Mouse (Mus musculus) gastrocnemius, adult 8-10 months (tissue): ENCODE measurements around the gene Tubgcp2. TPM values are rescaled to one million over a fixed set of nuclear protein-coding genes. Genes with fewer than 3 reads are reported as not detected.
A peak's percentile ranks its signal among the peaks of the same experiment; 100 is the strongest.

Experiments used
- DNase-seq, 2 experiments: peaks; one replicate each; pipeline ENCODE4 v3.0.0; 2022; ENCODE audit warnings: low spot score in 2 of 2
- total RNA-seq, 4 experiments: library from RNA; stranded (reverse); gene quantifications; 2 replicates each; pipeline ENCODE4 v1.2.4; 2022

Gene Tubgcp2
- total RNA-seq, result 10 to 100 TPM; 19.9 to 22.3 (median 20.9) TPM

DNA sequence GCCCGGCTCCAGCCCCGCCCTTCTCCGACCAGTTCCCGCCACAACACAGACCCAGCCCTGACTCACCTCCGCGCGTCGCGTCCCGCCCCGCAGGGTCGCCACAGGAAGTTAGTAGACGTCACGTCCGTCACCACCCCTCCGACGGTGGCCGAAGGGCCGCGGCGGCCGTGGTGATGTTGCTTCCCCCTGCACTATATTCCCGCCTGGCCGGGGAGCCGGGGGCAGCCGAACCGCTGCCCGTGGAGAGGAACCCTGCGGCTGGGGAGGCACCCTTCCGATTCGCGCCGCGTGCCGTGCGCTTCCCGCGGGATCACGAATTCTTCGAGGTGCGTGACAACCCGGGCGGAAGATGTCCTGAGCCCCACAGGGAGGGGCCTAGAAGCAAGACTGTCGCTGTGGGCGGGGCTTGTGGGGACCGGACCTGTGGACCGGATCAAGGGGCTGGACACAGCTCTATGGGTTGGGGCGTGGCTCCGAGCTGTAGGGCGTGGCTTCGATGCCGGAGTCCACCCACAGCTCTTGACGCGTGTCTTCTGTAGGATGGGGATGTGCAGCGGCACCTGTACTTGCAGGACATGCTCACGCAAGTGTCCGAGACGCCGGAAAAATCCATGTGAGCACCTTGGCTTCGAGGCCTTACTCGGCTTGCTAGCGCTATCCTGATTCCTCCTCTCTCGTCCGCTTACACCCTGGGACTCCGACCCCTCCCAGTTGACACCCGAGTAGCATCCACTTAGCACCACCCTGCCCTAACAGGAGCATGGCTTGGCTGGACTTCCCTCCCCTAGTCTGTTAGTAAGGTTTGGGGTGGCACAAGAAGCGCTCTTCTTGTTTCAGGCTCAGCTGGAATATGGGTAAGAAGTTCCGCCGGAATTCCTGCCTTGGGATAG lies at the start of gene Tubgcp2, which contains the start of gene Zfp511:
Tubgcp2 (minus strand) TSS at position 389 of the 890 bp plus-strand sequence.
Zfp511 (plus strand) TSS at position 111 of the 890 bp plus-strand sequence.
- peak; percentile 90 to 94 for DNase-seq

DNA sequence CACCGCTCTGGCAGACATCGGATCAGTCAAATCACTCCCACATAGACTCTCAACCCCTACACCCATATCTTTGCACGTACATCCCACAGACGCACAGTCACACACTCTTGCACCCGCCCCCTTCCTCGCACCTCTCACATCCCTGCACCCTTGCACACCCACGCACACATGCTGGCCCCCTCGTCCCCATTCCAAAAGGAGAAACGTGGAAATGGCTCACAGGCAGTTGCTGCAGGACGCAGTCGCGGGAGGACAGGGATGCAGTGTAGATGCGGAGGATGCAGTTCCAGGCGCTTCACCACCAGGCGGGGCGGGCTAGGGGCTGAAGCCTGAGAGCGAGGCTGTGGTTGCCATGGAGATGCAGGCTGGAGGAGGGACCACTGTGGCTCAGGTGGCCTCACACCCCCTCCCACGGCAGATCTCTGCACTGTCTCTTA lies 45.8 kb upstream of the Tubgcp2 start, which contains the start of gene Caly:
Caly (minus strand) TSS at position 307 of the 437 bp plus-strand sequence.
- DNase-seq, result no peak

DNA sequence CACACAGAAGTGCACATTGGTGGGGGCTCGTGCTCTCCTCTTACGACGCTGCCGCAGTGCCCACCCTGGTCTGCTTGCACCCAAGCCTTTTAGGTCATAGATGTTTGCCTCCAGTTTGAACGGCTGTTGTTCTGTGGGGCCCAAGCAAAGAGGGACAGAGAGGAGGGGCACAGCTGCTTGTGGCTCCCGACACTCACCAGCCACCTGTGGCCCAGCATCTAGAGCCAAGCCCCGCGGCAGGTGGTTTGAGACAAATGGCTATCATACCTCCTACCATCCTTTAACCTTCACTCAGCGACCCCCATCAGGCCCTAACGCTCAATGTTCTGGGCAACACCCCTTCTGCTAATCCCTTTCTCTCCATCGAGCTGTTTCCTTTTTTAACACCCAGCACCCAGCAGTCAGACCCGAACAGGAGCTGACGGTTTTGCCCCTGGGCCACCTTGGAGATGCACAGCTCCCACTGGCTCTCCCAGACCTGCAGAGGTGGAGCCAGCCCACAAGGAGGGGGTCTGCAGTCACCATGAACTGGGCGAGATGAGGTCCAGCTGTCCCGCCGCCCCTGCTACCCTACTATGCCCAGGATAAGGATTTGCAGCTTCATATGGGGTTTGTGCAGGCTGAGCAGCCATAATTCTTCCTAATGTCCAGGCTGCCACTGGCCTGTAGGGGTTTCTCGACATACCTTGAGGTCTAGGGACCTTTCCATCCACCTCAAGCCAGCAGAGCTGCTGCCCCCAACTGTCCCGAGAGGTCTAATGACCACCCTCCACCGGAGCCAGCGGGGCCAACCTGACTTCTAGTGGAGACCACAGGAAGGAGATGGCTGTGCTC lies 45.2 kb upstream of the Tubgcp2 start:
- DNase-seq, result no peak

DNA sequence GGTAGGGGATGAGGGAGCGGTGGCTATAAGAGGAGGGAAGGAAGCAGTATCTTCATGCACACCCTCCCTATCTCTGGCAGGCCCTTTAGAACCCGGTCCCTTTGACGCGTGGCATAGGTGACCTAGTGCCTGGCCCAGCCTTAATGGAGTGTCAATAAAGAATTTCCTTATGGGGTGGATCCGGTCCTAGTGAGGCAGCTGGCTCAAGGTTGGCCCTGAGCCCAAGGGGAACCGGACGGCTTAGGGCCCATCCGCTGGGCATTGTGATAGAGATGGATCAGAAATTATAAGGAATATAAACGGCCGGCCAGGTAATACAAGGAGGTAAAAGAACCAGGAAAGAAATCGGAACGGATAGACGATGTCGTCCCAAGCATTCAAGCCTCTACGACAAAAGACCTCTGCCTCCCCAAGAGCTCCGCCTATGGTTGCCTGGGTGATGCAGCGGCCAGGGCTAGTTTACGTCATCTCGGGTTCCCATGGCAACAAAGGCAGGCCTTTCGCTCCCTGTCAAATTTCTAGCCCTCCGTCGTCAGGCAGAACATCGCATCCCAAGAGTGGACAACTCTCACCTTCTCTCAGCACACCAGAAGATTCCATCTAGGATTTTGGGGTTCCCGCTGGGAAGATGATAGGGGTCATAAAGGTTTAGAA lies 44.2 kb upstream of the Tubgcp2 start:
- no peak for DNase-seq

DNA sequence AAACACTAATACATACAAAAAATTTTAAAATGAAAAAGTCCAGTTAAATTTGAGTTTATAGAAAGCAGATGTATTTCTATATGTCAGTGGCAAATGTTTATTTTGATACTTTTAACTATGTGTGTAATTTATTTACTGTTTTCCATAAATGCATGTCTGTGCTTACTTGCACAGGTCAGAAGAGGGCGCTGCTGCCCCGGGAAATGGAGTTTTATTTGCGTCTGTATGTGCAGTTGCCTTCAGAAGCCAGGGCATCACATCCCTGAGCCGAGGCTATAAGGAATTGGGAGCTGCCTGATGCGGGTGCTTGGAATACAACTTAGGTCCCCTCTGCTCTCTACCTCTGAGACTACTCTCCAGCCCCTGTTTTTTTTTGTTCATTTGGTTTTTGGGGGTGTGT lies 42.2 kb upstream of the Tubgcp2 start:
- DNase-seq, result peak in 1 of 2 experiments; percentile 31

DNA sequence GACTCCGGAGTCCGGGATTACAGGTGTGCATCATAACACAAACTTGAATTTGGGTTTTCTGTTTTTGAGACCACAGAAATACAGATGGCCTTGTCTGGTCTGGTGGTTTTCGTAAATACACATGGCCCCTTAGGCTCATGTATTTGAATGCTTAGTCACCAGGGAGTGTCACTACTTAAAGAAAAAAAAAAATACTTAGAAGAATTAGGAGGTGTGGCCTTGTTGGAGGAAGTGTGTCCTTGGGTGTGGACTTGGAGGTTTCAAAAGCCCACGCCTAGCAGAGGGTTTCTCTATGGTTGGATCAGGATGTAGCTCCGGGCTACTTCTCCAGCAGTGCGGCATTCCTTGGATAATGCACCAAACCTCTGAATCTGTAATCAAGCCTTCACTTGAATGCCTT lies 41.2 kb upstream of the Tubgcp2 start:
- DNase-seq, result no peak

DNA sequence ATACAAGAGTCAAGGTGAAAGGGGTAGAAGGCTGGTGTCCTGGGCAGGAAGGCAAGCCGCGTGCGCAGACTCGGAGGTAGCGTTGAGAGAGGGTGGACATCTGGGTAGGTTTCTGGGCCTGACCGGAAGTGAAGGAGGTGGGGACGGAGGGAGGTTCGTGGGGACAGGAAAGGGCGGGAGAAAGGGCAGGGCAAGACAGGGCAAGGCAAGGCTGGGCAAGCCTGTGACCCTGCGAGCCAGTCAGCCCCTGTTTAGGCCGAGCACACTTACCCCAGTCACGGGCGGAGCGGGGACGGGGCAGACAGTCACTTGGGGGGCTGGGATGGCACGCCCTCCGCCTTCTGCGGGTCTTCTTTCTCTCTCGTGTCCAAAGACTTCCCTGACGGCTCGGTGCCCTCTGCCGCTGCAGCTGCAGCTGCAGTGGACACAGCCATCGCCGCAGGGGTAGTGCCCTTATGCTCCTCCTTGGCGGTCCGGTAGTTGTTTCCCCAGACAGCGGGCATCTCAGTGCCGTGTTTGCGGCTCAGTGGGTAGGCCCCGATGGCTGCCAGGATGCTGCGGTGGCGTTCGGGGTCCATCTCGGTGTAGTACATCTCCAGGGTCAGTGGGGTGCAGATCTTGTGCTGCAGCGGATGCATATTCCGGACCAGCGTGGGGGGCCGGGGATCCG lies 33.7 kb upstream of the Tubgcp2 start:
- no peak for DNase-seq

DNA sequence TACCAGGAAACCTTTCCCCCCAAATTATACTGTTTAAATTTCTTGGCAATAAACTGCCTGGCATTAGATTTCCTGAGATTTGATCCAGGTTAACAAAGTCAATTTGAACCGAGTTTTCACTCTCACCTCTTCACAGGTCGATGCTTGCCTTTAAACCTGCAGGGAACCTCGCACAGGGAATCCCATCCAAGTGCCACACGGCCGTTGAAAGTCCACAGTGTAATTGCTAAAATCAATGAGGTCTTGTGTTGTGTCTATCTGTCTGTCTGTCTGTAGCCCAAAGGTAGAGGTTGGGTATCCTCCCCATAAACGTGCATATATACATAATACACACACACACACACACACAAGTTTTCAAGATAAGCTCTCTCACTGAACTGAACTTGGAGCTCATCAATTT lies 30.9 kb upstream of the Tubgcp2 start:
- DNase-seq, result no peak

DNA sequence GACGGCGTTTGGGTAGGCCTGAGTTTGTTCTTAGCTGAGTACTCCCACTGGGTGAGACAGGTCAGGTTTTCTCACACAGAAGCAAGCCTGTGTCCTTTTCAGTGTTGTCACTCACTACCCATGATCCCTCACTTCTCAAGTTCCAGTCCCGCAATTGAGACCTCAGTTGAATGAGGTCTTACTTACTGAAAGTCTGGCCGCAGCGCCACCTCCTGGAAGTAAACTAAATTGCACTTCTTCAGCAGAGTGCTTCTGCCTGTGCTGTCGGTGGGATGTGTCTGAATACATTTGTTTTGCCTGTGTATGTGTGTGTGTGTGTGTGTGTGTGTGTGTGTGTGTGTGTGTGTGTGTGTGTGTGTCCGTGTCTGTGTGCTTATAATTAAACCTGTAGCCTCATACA lies 26.6 kb upstream of the Tubgcp2 start:
- DNase-seq, result peak; percentile 29 to 48

DNA sequence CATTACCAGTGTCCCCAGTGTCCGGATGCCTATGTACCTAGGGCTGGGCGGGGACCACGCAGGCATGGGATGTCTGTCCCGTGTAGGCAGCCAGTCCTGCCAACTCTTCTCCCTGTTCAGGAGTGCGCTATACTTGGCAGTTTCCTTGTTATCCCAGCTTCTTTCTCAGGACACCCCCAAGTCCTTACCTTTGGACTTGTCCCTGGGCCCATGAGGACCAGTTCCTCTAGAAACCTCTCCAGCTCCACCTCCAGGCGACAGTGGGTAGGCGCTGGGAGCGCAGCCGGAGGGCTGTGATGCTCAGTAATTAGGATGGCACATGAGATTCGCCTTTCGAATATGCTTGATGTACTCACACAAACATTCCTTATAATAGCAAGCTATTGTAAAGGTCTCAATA lies 25.8 kb upstream of the Tubgcp2 start:
- DNase-seq, result no peak

DNA sequence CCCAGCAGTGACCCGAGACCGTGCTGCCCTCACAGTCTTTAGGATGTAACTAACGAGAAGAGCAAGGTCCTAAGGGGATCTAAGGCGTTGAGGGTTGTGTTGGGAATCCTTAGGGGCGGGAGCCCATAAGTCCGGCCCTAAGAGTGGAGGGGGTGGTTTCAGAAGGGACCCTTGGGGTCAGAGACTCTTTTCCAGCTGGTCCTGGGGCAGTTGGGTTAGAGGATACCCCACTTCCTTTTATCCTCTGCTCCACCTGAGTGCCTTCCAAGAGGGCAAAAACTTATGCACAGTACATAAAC lies 25.3 kb upstream of the Tubgcp2 start:
- no peak for DNase-seq

DNA sequence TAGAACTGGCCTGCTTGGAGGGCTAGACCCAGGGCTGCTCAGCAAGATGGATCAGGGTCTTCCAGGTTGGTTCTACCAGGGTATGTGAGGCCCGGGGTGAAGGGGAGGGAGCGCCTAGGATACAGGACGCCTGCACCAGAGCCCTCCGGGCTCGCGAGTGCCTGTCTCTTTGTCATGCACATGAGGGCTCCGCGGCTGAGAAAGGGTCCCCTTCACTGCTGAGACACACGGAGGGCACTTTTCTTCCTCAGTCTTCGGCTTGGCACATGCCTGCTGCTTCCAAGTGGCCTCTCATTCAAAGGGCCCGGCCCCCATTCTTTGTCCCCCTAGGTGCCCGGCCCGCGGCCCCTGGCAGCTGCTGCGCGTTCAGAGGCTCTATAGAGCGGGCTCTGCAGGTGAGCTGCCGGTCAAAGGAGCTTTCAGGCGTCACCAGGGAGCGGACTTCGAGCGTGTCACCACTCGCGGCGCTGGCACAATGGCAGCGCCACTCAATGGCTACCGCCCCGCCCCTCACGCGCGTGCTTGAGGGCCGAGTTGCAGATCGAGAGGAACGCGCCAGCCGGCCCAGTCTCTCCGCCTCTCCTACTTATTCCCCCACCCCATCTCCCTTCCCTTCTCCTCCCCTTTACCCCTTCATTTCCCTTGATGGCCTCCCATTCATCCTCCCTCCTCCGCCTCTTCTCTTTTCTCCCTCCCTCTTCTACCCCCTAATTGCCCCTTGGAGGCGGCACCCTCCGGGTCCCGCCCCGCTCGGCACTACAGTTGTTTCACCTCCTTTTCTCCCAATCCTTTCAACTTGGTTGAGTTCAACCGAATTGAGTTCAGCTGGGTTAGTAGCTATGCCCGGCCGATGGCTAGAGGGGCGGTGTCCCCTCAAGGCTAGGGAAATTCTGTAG lies 24.7 kb upstream of the Tubgcp2 start:
- DNase-seq, result no peak

DNA sequence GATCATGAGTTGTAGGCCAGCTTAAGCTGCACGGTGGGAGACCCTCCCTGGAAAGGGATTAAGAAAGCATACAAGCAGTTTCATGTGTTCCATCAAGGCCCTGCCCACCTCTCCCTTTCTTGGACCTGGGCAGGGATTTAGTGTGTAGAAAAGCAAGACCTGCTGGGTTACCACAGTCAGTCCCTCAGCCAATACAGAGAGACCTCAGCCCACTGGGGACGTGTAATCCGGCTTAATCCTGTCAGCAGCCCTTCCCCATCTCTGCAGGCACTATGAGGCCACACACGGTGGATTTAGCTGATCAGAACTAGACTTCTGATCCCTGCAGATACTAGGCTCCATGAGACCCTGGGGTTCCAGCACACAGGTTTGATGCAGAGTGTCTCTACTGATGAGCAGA lies 23.1 kb upstream of the Tubgcp2 start:
- no peak for DNase-seq

DNA sequence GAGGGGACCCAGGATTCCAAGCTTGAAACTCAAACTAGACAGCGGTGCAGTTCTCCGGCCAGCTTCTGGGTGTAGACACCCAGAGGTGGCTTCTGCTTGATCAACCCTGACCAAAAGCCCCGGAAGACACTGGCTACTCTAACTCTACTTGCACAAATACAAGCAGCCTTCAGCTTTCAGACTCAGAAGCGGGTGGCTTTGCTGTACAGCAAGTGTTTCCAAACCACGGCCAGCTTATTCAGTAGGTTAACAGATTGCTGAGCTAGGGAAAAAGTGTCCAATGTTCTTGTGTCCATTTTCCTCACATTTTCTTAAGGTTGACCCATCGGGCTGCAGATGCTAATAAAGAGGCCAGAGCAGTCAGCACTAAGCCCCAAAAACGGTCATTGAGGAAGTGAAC lies 22.1 kb upstream of the Tubgcp2 start:
- DNase-seq, result no peak

DNA sequence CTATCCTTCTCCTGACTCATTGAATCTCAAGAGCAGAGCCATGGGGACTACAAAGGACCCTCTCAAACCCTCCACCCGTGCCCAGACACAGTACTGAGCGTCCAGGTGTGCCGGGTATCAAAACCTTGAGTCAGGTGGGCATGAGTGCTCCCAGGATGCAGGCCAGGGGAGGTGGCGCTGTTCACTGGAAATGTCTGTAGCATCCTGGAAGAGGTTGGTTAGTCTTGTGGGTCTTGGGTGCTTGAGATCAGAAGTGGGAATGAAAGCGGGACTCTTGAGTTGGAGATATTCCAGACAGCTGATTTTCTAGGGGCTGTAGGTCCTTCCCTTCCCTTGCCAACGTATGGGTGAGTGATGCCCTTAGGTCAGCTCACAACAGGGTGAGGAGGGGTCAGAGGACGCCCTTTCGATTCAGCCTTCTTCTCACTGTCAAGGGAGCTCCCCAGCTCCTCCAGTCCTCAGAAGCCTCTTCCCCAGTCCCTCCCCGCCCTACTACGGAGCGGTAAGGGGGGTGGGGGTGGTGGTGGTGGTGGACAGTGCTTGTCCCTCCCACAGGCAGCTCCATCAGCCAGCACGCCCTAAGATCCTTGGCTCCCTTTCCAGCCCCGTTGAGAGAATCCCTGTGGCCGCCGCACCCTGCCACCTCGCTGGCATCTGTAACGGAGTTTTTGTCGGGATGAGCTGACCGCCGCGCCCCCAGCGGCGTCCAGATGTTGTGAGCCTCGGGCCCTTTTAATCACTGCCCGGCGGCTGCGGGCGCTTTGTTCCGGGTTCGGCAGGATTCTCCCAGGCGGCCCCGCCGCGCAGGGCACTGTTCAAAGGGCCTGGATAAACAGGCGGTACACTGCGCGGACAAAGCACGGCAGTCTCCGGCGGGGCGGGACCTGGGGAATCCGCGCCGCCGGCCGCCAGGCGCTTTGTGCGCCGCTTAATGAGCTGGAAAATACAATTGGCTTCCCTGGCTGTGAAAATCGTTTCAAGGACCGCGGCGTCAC lies 21.2 kb upstream of the Tubgcp2 start:
- no peak for DNase-seq

DNA sequence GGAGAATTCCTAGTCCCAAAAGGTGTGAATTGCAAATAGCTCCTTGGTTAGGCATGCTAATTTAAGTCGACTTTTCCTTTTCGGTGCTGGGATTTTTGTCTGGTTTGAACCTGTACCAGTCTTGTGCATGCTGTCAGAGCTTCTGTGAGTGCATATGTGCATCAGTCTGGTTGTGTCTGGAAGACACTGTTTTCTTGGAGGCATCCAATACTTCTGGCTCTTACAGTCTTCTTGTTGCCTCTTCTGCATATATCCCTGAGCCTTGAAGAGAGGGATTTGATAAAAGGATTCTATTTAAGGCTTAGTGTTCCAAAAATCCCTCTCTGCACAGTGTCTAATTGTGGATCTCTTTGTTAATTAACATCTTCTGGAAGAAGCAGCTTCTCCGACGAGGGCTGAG lies 17.7 kb upstream of the Tubgcp2 start:
- no peak for DNase-seq

DNA sequence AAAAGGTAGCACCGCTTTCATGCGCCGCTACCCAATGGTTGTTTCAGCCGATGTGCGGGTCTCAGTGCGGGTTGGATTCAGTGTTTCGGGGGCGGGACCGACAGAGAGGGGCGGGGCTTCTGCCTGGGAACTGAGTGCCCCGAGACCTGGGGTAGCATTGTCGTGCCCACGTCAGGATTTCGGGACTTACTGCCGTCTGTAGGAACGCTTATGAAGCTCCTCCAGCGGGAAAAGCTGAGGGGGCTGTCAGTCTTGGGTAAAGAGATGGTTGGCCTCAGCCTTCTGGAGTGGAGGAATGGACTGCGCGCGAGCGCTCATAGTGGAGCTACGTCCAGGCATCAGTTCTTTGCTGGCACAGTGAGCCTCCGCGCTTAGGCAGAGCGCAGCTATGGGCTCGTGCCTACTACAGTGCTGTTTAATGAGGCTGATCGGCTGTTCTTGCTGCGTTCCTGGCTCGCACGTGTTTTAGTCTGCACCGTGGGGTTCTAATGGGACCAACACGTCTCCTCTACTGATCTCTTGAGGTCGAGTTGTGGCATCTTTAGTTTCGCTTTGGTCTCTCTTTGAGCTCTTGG lies 12.7 kb upstream of the Tubgcp2 start:
- no peak for DNase-seq

DNA sequence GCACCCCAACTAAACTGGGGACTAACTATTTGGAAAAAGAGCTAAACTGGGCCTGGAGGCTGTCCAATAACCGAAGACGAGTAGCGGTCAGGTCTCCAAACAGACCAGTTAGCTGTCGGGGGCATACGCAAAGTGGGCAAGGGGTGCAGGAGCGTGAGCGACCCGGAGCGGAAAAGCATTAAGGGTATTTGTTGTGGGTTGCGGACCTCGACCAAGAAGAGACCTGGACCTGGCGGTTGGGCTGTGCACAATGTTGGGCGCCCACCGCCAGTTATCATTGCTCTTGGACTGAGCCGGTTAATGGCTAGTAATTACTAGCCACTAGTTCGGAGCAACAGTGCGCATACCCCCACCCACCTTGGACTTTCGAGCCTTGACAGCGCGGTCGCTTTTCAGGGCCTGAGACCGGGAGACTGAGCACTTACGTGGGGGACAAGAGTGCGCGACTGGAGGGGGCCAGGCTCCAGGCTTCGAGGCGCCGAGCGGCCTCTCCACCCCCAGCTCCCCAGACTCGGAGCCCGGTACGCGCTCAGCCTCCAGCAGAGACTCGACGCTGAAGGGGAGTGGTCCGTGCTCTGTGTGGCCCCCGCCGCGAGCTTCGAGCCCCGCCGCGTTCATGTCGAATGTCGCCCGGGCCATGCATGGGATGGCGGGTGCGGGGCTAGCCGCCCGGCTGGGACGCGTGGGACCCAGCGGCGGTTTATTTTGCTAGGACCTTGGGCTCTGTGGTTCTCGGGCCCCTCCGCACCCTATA lies 12.1 kb upstream of the Tubgcp2 start, which contains the start of gene Msx3:
Msx3 (minus strand) TSS at position 729 of the 754 bp plus-strand sequence.
- no peak for DNase-seq
